Mouse (Mus musculus): ENCODE measurements around the gene Actbl2. TPM values are rescaled to one million over a fixed set of nuclear protein-coding genes. Genes with fewer than 3 reads are reported as not detected.

Gene Actbl2
- not detected for polyA plus RNA-seq (2014; fragmentation: Illumina TruSeq; extraction: RNeasy Lipid Tissue Mini Kit (QIAGEN cat#74804); ENCODE audit: low read depth, low replicate concordance)

DNA sequence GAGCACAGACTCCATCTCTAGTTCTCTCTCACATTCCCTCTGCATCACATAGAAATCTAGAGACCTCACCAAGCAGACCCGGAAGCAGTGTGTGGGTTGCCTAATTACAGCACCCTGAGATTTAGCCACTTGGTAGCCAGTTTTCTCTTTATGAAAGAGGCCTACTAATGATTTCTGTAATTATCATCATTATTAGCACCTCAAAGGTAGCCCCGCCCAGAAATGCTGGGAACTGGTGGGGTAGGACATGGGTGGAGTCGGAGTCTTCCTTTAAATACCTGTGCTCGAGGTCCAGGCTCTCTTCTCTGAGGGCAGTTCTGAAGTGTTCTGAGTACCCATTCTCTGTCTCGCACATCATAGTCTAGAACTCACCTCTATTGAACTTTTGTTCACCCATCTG, at the start of gene Actbl2:
Actbl2 (plus strand) TSS at position 301 of the 400 bp plus-strand sequence.

Other genes starting within 250 kb of the Actbl2 start
- 187 TPM for gene Gpbp1, start 235.1 kb downstream of the Actbl2 start, polyA plus RNA-seq (2014; fragmentation: Illumina TruSeq; extraction: RNeasy Lipid Tissue Mini Kit (QIAGEN cat#74804); ENCODE audit: low read depth, low replicate concordance)

Measured in kidney, adult 10 weeks (tissue).